Mouse (Mus musculus) layer of hippocampus, postnatal 25 days (tissue): Measurements from ENCODE around the gene Pom121. TPM values are rescaled to one million over a fixed set of nuclear protein-coding genes. Genes with fewer than 3 reads are reported as not detected.
"Not testable (repeated sequence)": the region's sequence is repeated elsewhere in the genome, so short reads cannot be mapped to it uniquely, and the experiment has no call there.

Source experiments
- DNase-seq, 2 experiments: peaks; one replicate each; pipeline ENCODE4 v3.0.0; 2022; ENCODE audit warnings: mixed read lengths in 2 of 2, low spot score in 1 of 2; ENCODE audit errors: extremely low spot score in 1 of 2
- total RNA-seq, 2 experiments: library from RNA; stranded (reverse); gene quantifications; 2 replicates each; pipeline ENCODE4 v1.2.3; 2021

Pom121 gene
- total RNA-seq, 2 experiments from 2014 or later = 48.9 to 51.7 TPM

GRCm38 (mm10) chr5:135369787-135370654 is 24.3 kb downstream of the Pom121 start, which contains the start of gene Nsun5:
Nsun5 (plus strand) TSS chr5:135369953.
- DNase-seq = peak; percentile 94 to 99

- DNase-seq = not testable (repeated sequence)
These were observed 25.1 kb downstream of the Pom121 start for GRCm38 (mm10) chr5:135369196-135369595.

- no peak for DNase-seq
These were observed 26.0 kb downstream of the Pom121 start for GRCm38 (mm10) chr5:135368312-135368711.

GRCm38 (mm10) chr5:135367841-135368240 is 26.5 kb downstream of the Pom121 start:
- DNase-seq = peak in 1 of 2 experiments; percentile 27

- DNase-seq = no peak
These were observed 30.8 kb downstream of the Pom121 start for GRCm38 (mm10) chr5:135363540-135363939.

GRCm38 (mm10) chr5:135362572-135362971 is 31.8 kb downstream of the Pom121 start:
- DNase-seq = no peak

GRCm38 (mm10) chr5:135359772-135360171 is 34.6 kb downstream of the Pom121 start:
- no peak for DNase-seq

GRCm38 (mm10) chr5:135357556-135357955 is 36.8 kb downstream of the Pom121 start:
- no peak for DNase-seq

GRCm38 (mm10) chr5:135356090-135356489 is 38.3 kb downstream of the Pom121 start:
- no peak for DNase-seq

GRCm38 (mm10) chr5:135353564-135353963 is 40.8 kb downstream of the Pom121 start:
- no peak for DNase-seq

- DNase-seq = no peak
These were observed 41.4 kb downstream of the Pom121 start, which contains the start of gene Trim50 for GRCm38 (mm10) chr5:135352995-135353394. Trim50 (plus strand) TSS chr5:135353295.

- no peak for DNase-seq
These were observed 42.7 kb downstream of the Pom121 start for GRCm38 (mm10) chr5:135351606-135352005.

- no peak for DNase-seq
These were observed 44.5 kb downstream of the Pom121 start, which contains the start of gene Fkbp6 for GRCm38 (mm10) chr5:135349862-135350261. Fkbp6 (minus strand) TSS chr5:135350044.

- no peak for DNase-seq
These were observed 46.8 kb downstream of the Pom121 start for GRCm38 (mm10) chr5:135347511-135348011.

- no peak for DNase-seq
These were observed 47.9 kb downstream of the Pom121 start for GRCm38 (mm10) chr5:135346430-135346829.

GRCm38 (mm10) chr5:135345989-135346388 is 48.4 kb downstream of the Pom121 start:
- no peak for DNase-seq

GRCm38 (mm10) chr5:135337575-135337974 is 56.8 kb downstream of the Pom121 start:
- DNase-seq = no peak

GRCm38 (mm10) chr5:135331161-135331560 is 63.2 kb downstream of the Pom121 start:
- DNase-seq = no peak

- DNase-seq = no peak
These were observed 64.1 kb downstream of the Pom121 start for GRCm38 (mm10) chr5:135330201-135330600.

GRCm38 (mm10) chr5:135329471-135329870 is 64.9 kb downstream of the Pom121 start:
- no peak for DNase-seq
